Comparison of ENCODE assay signal across 10 mouse cellular contexts in the genomic region with DNA sequence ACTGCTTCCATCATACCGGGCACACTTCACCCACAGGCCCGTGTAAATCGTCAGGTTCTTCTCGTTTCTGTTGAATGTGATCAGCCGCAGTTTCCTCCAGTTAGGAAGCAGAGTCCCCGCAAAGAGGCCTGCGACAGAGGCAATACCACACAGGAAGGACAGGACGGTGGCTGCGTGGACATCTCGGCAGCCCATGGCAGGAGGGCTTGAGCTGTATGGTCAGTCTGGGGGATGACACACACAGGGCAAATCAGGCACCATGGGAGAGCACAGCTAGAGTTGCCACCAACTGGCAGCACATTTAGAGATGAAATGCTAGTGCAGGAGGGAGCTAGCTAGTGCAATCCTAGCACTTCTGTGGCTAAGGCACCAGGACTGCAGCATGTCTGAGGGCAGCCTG. TPM values are rescaled to one million over a fixed set of nuclear protein-coding genes. Genes with fewer than 3 reads are reported as not detected.
DNase-seq lines count a peak whose midpoint lies in the region; ATAC-seq lines count a peak whose summit lies in the region.
"Had no signal": no experiment of that assay in that cellular context is flagged by ENCODE, and none has a peak within 500 bp of the region (broad histone marks: within the 10 kb centered on the region; RNA-seq: fewer than 3 reads in every experiment).

No protein-coding gene starts in this region.

- H3K4me3 ChIP-seq in neural tube, embryonic 11.5 days (ENCODE audit: low read depth, low read length): no peak overlapping the region
- H3K4me3 ChIP-seq in hindbrain, embryonic 12.5 days: no peak overlapping the region
- no peak overlapping the region for H3K4me3 ChIP-seq in midbrain, embryonic 14.5 days (replicated peaks; ENCODE audit: low read depth, low read length)

- no peak overlapping the region for H3K9ac ChIP-seq in neural tube, embryonic 11.5 days (ENCODE audit: low read length)
- H3K9ac ChIP-seq in hindbrain, embryonic 12.5 days: no peak overlapping the region
- H3K9ac ChIP-seq in midbrain, embryonic 14.5 days (replicated peaks; ENCODE audit: low read length): no peak overlapping the region
- H3K9ac ChIP-seq: liver, embryonic 14.5 days had no signal

- peak; percentile 18 for ATAC-seq in neural tube, embryonic 11.5 days (ENCODE audit: insufficient read depth, low FRiP score, low TSS enrichment)
- peak; percentile 35 for ATAC-seq in hindbrain, embryonic 12.5 days (ENCODE audit: low FRiP score)
- ATAC-seq in midbrain, embryonic 14.5 days (ENCODE audit: low FRiP score, low TSS enrichment): 0 out of 2 replicates have a peak, but pooled peaks have one; percentile 9

- no peak for DNase-seq in neural tube, embryonic 11.5 days (ENCODE audit: low spot score)
- no peak for DNase-seq in neural tube, embryonic 10.5 days (ENCODE audit: extremely low spot score, low spot score)
- no peak for DNase-seq in midbrain, embryonic 14.5 days
- DNase-seq in adipocyte (ENCODE audit: low spot score): no peak
- DNase-seq in thymus, postnatal 10 days (ENCODE audit: low spot score in 2 of 2): no peak
- no peak for DNase-seq in gastrocnemius, adult 18-20 months (ENCODE audit: low spot score)

- no peaks in the 10 kb centered on the region for H3K27me3 ChIP-seq in neural tube, embryonic 11.5 days (ENCODE audit: control insufficient read depth, insufficient read depth, low read length)
- no peaks in the 10 kb centered on the region for H3K27me3 ChIP-seq in hindbrain, embryonic 12.5 days
- no peaks in the 10 kb centered on the region for H3K27me3 ChIP-seq in midbrain, embryonic 14.5 days (ENCODE audit: control insufficient read depth, insufficient read depth, low read length)
- H3K27me3 ChIP-seq: CH12.LX had no signal

- H3K4me2 ChIP-seq in neural tube, embryonic 11.5 days (ENCODE audit: low read depth): peak overlapping the region; percentile 18; the same call in 1 of the 2 replicates
- H3K4me2 ChIP-seq in hindbrain, embryonic 12.5 days (replicated peaks): peak overlapping the region; percentile 39; the same call in 1 of the 2 replicates
- H3K4me2 ChIP-seq in midbrain, embryonic 14.5 days (ENCODE audit: low read length): peak overlapping the region; percentile 31

- H3K9me3 ChIP-seq in neural tube, embryonic 11.5 days (ENCODE audit: control insufficient read depth, low read length): no peaks in the 10 kb centered on the region
- no peaks in the 10 kb centered on the region for H3K9me3 ChIP-seq in hindbrain, embryonic 12.5 days (replicated peaks)
- H3K9me3 ChIP-seq in midbrain, embryonic 14.5 days (ENCODE audit: control insufficient read depth, low read length): no peaks in the 10 kb centered on the region

- no peaks in the 10 kb centered on the region for H3K4me1 ChIP-seq in neural tube, embryonic 11.5 days (ENCODE audit: control insufficient read depth, insufficient read depth, low read length)
- peaks cover 13% of the 10 kb centered on the region for H3K4me1 ChIP-seq in hindbrain, embryonic 12.5 days
- H3K4me1 ChIP-seq in midbrain, embryonic 14.5 days (ENCODE audit: control insufficient read depth, insufficient read depth, low read length): 0 out of 2 replicates have a peak, but pooled peaks cover 4% of the 10 kb centered on the region

- H3K27ac ChIP-seq in neural tube, embryonic 11.5 days (ENCODE audit: low read depth, low read length): no peak overlapping the region
- 0 out of 2 replicates have a peak overlapping the region, but pooled peaks have one; percentile 0 for H3K27ac ChIP-seq in hindbrain, embryonic 12.5 days
- 0 out of 2 replicates have a peak overlapping the region, but pooled peaks have one; percentile 26 for H3K27ac ChIP-seq in midbrain, embryonic 14.5 days (replicated peaks; ENCODE audit: low read depth, low read length)
- H3K27ac ChIP-seq: liver, embryonic 14.5 days had no signal

- H3K36me3 ChIP-seq in neural tube, embryonic 11.5 days (ENCODE audit: control insufficient read depth, insufficient read depth, low read length): no peaks in the 10 kb centered on the region
- peaks cover 9% of the 10 kb centered on the region for H3K36me3 ChIP-seq in hindbrain, embryonic 12.5 days
- H3K36me3 ChIP-seq in midbrain, embryonic 14.5 days (ENCODE audit: control insufficient read depth, insufficient read depth, low read length): peaks cover 6% of the 10 kb centered on the region; the same call in 1 of the 2 replicates

- 73% methylated on average over 10 of the region's 10 CpGs for WGBS in neural tube, embryonic 11.5 days
- WGBS in hindbrain, embryonic 12.5 days: 72% methylated on average over 10 of the region's 10 CpGs
- WGBS in midbrain, embryonic 14.5 days: 73% methylated on average over 10 of the region's 10 CpGs

RNA-seq across cellular contexts. Expression of a gene that starts 6.5 kb away (rescaled TPM):
- 38.1 and 40.0 TPM in 2 replicates for polyA plus RNA-seq in neural tube, embryonic 11.5 days (2014; fragmentation: Nextera tagmentation; extraction: Ambion mirVana)
- 26.6 and 28.7 TPM in 2 replicates for polyA plus RNA-seq in hindbrain, embryonic 12.5 days (2016; fragmentation: Nextera tagmentation; extraction: Ambion mirVana)
- 13.9 and 19.1 TPM in 2 replicates for polyA plus RNA-seq in midbrain, embryonic 14.5 days (2014; fragmentation: Nextera tagmentation; extraction: Ambion mirVana)
- total RNA-seq in gastrocnemius, adult 18-20 months (2021): 10 to 100 TPM in 1 of 2 experiments, 1 to 10 TPM in 1; 9.0 to 10.7 TPM

RNA-seq across cellular contexts. Expression of a gene that starts 29.3 kb away (rescaled TPM):
- not detected in 2 replicates for polyA plus RNA-seq in neural tube, embryonic 11.5 days (2014; fragmentation: Nextera tagmentation; extraction: Ambion mirVana)
- polyA plus RNA-seq in hindbrain, embryonic 12.5 days (2016; fragmentation: Nextera tagmentation; extraction: Ambion mirVana): not detected in 2 replicates
- polyA plus RNA-seq in midbrain, embryonic 14.5 days (2014; fragmentation: Nextera tagmentation; extraction: Ambion mirVana): not detected in 2 replicates
- not detected for total RNA-seq in gastrocnemius, adult 18-20 months (2021)
- total RNA-seq: CH12.LX; heart, postnatal 14 days had no signal
- polyA plus RNA-seq: liver, embryonic 14.5 days had no signal

RNA-seq across cellular contexts. Expression of a gene that starts 51.1 kb away (rescaled TPM):
- polyA plus RNA-seq in neural tube, embryonic 11.5 days (2014; fragmentation: Nextera tagmentation; extraction: Ambion mirVana): 33.1 and 34.9 TPM in 2 replicates
- polyA plus RNA-seq in hindbrain, embryonic 12.5 days (2016; fragmentation: Nextera tagmentation; extraction: Ambion mirVana): 30.0 and 34.3 TPM in 2 replicates
- 20.6 and 26.9 TPM in 2 replicates for polyA plus RNA-seq in midbrain, embryonic 14.5 days (2014; fragmentation: Nextera tagmentation; extraction: Ambion mirVana)
- total RNA-seq in gastrocnemius, adult 18-20 months (2021): 1 to 10 TPM; 6.6 to 7.7 TPM
- total RNA-seq: CH12.LX had no signal
